Mouse (Mus musculus) embryonic facial prominence, embryonic 14.5 days (tissue): ENCODE results near the gene Hapln4. TPM values are rescaled to one million over a fixed set of nuclear protein-coding genes. Genes with fewer than 3 reads are reported as not detected.

Experiments used
- ATAC-seq: fragments of 200-750 bp; cut with Nextera tagmentation; 2 replicates; pipeline ENCODE4 v1.8.0; 2017; ENCODE audit warnings: low read depth, moderate number of reproducible peaks, moderate TSS enrichment
- DNase-seq: peaks from one replicate; pipeline ENCODE4 v3.0.0-alpha.2; 2015; ENCODE audit warnings: low spot score
- H3K27ac ChIP-seq: fragments of 300-500 bp; sonication (generic); replicated peaks from 2 replicates; pipeline ENCODE4 v1.5.1; 2014; ENCODE audit warnings: low read depth, mild to moderate bottlenecking, low read length, moderate library complexity
- H3K27me3 ChIP-seq: fragments of 300-500 bp; sonication (generic); replicated peaks from 2 replicates; pipeline ENCODE4 v1.6.1; 2014; ENCODE audit warnings: low read length; ENCODE audit not compliant: control insufficient read depth, insufficient read depth
- H3K36me3 ChIP-seq: fragments of 300-500 bp; sonication (generic); 2 replicates; pipeline ENCODE4 v1.6.1; 2014; ENCODE audit warnings: low read length, mixed read lengths; ENCODE audit not compliant: control insufficient read depth, insufficient read depth
- H3K4me1 ChIP-seq: fragments of 300-500 bp; sonication (generic); 2 replicates; pipeline ENCODE4 v1.6.1; 2014; ENCODE audit warnings: antibody characterized with exemption, low read length; ENCODE audit not compliant: control insufficient read depth, insufficient read depth
- H3K4me2 ChIP-seq: fragments of 300-500 bp; sonication (generic); 2 replicates; pipeline ENCODE4 v1.6.1; 2014; ENCODE audit warnings: low read depth, mild to moderate bottlenecking, low read length, moderate library complexity, mixed read lengths
- H3K4me3 ChIP-seq: fragments of 300-500 bp; sonication (generic); 2 replicates; pipeline ENCODE4 v1.5.1; 2014; ENCODE audit warnings: low read depth, mild to moderate bottlenecking, low read length
- H3K9ac ChIP-seq: fragments of 300-500 bp; sonication (generic); 2 replicates; pipeline ENCODE4 v1.6.1; 2014; ENCODE audit warnings: low read depth, mild to moderate bottlenecking, low read length, moderate library complexity, mixed read lengths
- H3K9me3 ChIP-seq: fragments of 300-500 bp; sonication (generic); 2 replicates; pipeline ENCODE4 v1.6.1; 2016; ENCODE audit warnings: low read length; ENCODE audit not compliant: control insufficient read depth
- WGBS: fragments of 180-500 bp; shearing (Covaris S2); extraction: QIAGEN DNeasy Blood & Tissue Kit; methylation state at CpG from one replicate; pipeline ENCODE4 v1.1.7; 2014; 5-methylcytosine and 5-hydroxymethylcytosine counted together
- polyA plus RNA-seq: library from polyadenylated mRNA; unstranded; fragments of >200 nt; fragmentation: Nextera tagmentation; extraction: Ambion mirVana; gene quantifications from 2 replicates; pipeline ENCODE4 v1.2.1, GENCODE M21; 2014

Hapln4 gene
- polyA plus RNA-seq, 1 experiment from 2014 or later: 0.53 TPM

- Histone ChIP-seq H3K27ac (no peak overlapping the region), H3K9ac (peak overlapping the region; percentile 58), H3K9me3 (no peaks in the 10 kb centered on the region), H3K27me3 (peaks cover 86% of the 10 kb centered on the region), H3K4me3 (peak overlapping the region; percentile 43), H3K4me2 (peak overlapping the region; percentile 74), H3K4me1 (peaks cover 10% of the 10 kb centered on the region; the same call in 1 of the 2 replicates), H3K36me3 (no peaks in the 10 kb centered on the region)
- 5% methylated on average over 38 of the region's 56 CpGs for WGBS
- ATAC-seq (peak; percentile 74; the same call in 1 of the 2 replicates), DNase-seq (peak; percentile 59)
Measured at GRCm38 (mm10) chr8:70087836-70088650, 4.8 kb downstream of the Hapln4 start.

DNA sequence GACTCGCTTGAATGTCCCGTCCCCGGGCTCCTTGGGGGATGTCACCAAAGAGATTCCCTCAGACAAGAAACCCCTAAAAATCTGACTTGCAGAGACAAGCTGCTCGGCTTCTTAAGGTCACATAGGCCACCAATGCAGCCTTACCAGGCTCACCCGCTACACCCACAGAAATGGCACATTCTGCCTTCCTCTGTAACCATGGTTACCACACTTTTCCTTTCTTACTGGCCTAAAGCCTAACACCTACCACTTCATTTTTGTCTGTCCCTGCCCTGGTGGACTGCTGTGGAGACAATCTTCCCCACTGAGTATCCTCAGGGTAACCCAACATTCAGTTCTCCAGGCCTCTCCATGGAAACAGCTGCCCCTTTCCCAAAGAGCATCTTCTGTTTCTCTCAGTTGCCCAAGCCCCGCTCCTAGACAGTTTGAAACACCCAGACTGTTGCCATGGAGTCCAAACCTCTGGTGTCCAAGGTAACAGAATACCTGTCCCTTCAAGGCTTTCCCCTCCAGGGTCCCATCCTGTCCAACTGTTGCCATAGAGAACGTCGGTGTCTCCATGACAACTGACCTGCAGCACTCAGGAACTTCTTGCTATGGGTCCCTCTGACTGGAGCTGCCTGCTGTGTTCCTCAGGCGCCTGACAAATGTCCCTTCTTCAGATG is 6.2 kb downstream of the Hapln4 start:
- no peaks in the 10 kb centered on the region for H3K36me3 ChIP-seq
- H3K27ac ChIP-seq: no peak overlapping the region
- no peak for DNase-seq
- H3K27me3 ChIP-seq: peaks cover 76% of the 10 kb centered on the region
- no peak for ATAC-seq
- H3K4me1 ChIP-seq: peaks cover 3% of the 10 kb centered on the region; the same call in 1 of the 2 replicates
- 60% methylated on average over 7 of the region's 9 CpGs for WGBS
- H3K9me3 ChIP-seq: no peaks in the 10 kb centered on the region
- no peak overlapping the region for H3K9ac ChIP-seq
- H3K4me2 ChIP-seq: no peak overlapping the region
- no peak overlapping the region for H3K4me3 ChIP-seq

GRCm38 (mm10) chr8:70092786-70093185 is 9.5 kb downstream of the Hapln4 start:
- 50% methylated on average over 8 of the region's 8 CpGs for WGBS
- no peak overlapping the region for H3K4me2 ChIP-seq
- ATAC-seq (no peak), DNase-seq (no peak)
- peaks cover 42% of the 10 kb centered on the region for H3K27me3 ChIP-seq
- H3K27ac ChIP-seq: no peak overlapping the region
- no peaks in the 10 kb centered on the region for H3K4me1 ChIP-seq
- H3K4me3 ChIP-seq: no peak overlapping the region
- no peaks in the 10 kb centered on the region for H3K36me3 ChIP-seq
- no peaks in the 10 kb centered on the region for H3K9me3 ChIP-seq
- H3K9ac ChIP-seq: no peak overlapping the region

DNA sequence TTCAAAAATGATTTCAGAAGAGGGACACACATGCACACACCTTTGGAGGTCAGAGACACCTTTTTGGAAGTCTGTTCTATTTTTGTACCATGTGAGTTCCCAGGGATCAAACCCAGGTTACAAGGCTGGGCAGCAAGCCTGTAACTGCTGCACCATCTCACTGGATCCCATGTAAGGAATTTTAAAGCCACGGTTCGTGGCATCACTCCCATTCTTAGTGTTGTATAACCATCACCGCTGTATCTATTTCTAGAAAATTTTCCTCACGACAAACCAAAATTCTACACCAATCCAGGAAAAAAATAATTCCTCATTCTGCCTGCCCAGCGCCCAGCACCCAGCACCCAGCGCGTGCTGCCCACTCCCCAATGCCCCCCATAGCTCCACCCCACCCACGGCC is 16.0 kb downstream of the Hapln4 start:
- H3K27ac ChIP-seq: no peak overlapping the region
- ATAC-seq (no peak), DNase-seq (no peak)
- H3K36me3 ChIP-seq: no peaks in the 10 kb centered on the region
- H3K9me3 ChIP-seq: no peaks in the 10 kb centered on the region
- no peak overlapping the region for H3K9ac ChIP-seq
- no peak overlapping the region for H3K4me2 ChIP-seq
- no peaks in the 10 kb centered on the region for H3K4me1 ChIP-seq
- H3K4me3 ChIP-seq: no peak overlapping the region
- H3K27me3 ChIP-seq: 0 out of 2 replicates have a peak, but pooled peaks cover 2% of the 10 kb centered on the region
- WGBS: 70% methylated on average over 8 of the region's 8 CpGs

- H3K36me3 ChIP-seq: no peaks in the 10 kb centered on the region
- WGBS: 79% methylated on average over 8 of the region's 8 CpGs
- no peak for ATAC-seq
Measured at GRCm38 (mm10) chr8:70100241-70100640, 17.0 kb downstream of the Hapln4 start.

GRCm38 (mm10) chr8:70104506-70104905 is 21.2 kb downstream of the Hapln4 start:
- Histone ChIP-seq H3K4me1 (no peaks in the 10 kb centered on the region), H3K36me3 (no peaks in the 10 kb centered on the region), H3K9me3 (no peaks in the 10 kb centered on the region), H3K27me3 (no peaks in the 10 kb centered on the region), H3K4me2 (no peak overlapping the region), H3K9ac (no peak overlapping the region), H3K4me3 (no peak overlapping the region), H3K27ac (no peak overlapping the region)
- ATAC-seq: peak; percentile 45; the same call in 1 of the 2 replicates
- 16% methylated on average over 6 of the region's 6 CpGs for WGBS
- peak; percentile 36 for DNase-seq

More at GRCm38 (mm10) chr8:70100241-70100640, 17.0 kb downstream of the Hapln4 start:
- no peaks in the 10 kb centered on the region for H3K27me3 ChIP-seq
- no peak overlapping the region for H3K4me2 ChIP-seq
- H3K9me3 ChIP-seq: no peaks in the 10 kb centered on the region
- no peak overlapping the region for H3K9ac ChIP-seq
- no peak for DNase-seq
- H3K4me1 ChIP-seq: no peaks in the 10 kb centered on the region
- no peak overlapping the region for H3K4me3 ChIP-seq
- no peak overlapping the region for H3K27ac ChIP-seq

DNA sequence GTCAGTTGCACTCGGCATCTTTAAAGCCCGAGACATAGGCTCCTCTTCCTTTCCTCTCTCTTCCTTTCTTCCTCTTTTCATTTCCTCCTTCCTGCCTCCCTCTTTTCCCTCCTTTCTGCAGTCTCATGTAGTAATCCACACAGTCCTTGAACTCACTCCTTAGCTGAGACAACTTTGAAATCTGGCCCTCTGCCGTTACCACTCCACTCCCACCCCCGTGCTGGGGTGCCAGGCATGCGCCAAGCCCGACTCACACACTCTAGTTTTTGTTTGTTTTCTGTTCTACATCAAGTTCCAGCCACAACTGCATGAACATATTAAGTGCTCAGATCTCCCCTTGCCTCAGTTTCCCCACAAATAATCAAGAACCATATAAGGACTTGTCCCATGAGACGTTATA is 21.7 kb downstream of the Hapln4 start:
- Histone ChIP-seq H3K4me3 (no peak overlapping the region), H3K27me3 (peaks cover 2% of the 10 kb centered on the region; the same call in 1 of the 2 replicates), H3K9me3 (no peaks in the 10 kb centered on the region), H3K4me2 (no peak overlapping the region), H3K4me1 (no peaks in the 10 kb centered on the region), H3K27ac (no peak overlapping the region), H3K9ac (no peak overlapping the region), H3K36me3 (no peaks in the 10 kb centered on the region)
- DNase-seq (no peak), ATAC-seq (no peak)
- 77% methylated on average over 7 of the region's 7 CpGs for WGBS

- Histone ChIP-seq H3K27ac (no peak overlapping the region), H3K9me3 (no peaks in the 10 kb centered on the region), H3K4me1 (0 out of 2 replicates have a peak, but pooled peaks cover 4% of the 10 kb centered on the region), H3K4me3 (no peak overlapping the region), H3K9ac (no peak overlapping the region), H3K27me3 (peaks cover 57% of the 10 kb centered on the region), H3K36me3 (no peaks in the 10 kb centered on the region), H3K4me2 (no peak overlapping the region)
- 74% methylated on average over 2 of the region's 2 CpGs for WGBS
- ATAC-seq (no peak), DNase-seq (no peak)
Measured at GRCm38 (mm10) chr8:70110451-70110850, 27.2 kb downstream of the Hapln4 start.
